Mouse (Mus musculus): Measurements from ENCODE around the gene Cog6. TPM values are rescaled to one million over a fixed set of nuclear protein-coding genes. Genes with fewer than 3 reads are reported as not detected.

Cog6 gene
- polyA plus RNA-seq, 1 experiment from 2014 or later: 54.9 TPM

- ATAC-seq (ENCODE audit: insufficient read depth, low FRiP score, low TSS enrichment): no peak
- no peaks in the 10 kb centered on the region for H3K36me3 ChIP-seq (ENCODE audit: control insufficient read depth, insufficient read depth, low read length)
- WGBS: 95% methylated on average over 5 of the region's 5 CpGs
- no peak overlapping the region for H3K27ac ChIP-seq (ENCODE audit: low read depth, low read length)
- no peak overlapping the region for H3K4me3 ChIP-seq (ENCODE audit: low read depth, low read length)
- DNase-seq (ENCODE audit: low spot score): no peak
- H3K4me1 ChIP-seq (ENCODE audit: control insufficient read depth, insufficient read depth, low read length): no peaks in the 10 kb centered on the region
- H3K9me3 ChIP-seq (ENCODE audit: control insufficient read depth, low read length): no peaks in the 10 kb centered on the region
- no peak overlapping the region for H3K9ac ChIP-seq (ENCODE audit: low read length)
- no peaks in the 10 kb centered on the region for H3K27me3 ChIP-seq (ENCODE audit: control insufficient read depth, insufficient read depth, low read length)
- no peak overlapping the region for H3K4me2 ChIP-seq (ENCODE audit: low read depth)
Observed at GRCm38 (mm10) chr3:52948824-52949223, 68.2 kb downstream of the Cog6 start.

GRCm38 (mm10) chr3:52947444-52947843, 69.6 kb downstream of the Cog6 start:
- WGBS: 83% methylated on average over 5 of the region's 5 CpGs
- Histone ChIP-seq H3K4me2 (ENCODE audit: low read depth) (no peak overlapping the region), H3K4me3 (ENCODE audit: low read depth, low read length) (no peak overlapping the region), H3K9me3 (ENCODE audit: control insufficient read depth, low read length) (no peaks in the 10 kb centered on the region), H3K27ac (ENCODE audit: low read depth, low read length) (no peak overlapping the region), H3K27me3 (ENCODE audit: control insufficient read depth, insufficient read depth, low read length) (no peaks in the 10 kb centered on the region), H3K36me3 (ENCODE audit: control insufficient read depth, insufficient read depth, low read length) (no peaks in the 10 kb centered on the region), H3K9ac (ENCODE audit: low read length) (no peak overlapping the region), H3K4me1 (ENCODE audit: control insufficient read depth, insufficient read depth, low read length) (no peaks in the 10 kb centered on the region)
- ATAC-seq (ENCODE audit: insufficient read depth, low FRiP score, low TSS enrichment) (no peak), DNase-seq (ENCODE audit: low spot score) (no peak)

DNA sequence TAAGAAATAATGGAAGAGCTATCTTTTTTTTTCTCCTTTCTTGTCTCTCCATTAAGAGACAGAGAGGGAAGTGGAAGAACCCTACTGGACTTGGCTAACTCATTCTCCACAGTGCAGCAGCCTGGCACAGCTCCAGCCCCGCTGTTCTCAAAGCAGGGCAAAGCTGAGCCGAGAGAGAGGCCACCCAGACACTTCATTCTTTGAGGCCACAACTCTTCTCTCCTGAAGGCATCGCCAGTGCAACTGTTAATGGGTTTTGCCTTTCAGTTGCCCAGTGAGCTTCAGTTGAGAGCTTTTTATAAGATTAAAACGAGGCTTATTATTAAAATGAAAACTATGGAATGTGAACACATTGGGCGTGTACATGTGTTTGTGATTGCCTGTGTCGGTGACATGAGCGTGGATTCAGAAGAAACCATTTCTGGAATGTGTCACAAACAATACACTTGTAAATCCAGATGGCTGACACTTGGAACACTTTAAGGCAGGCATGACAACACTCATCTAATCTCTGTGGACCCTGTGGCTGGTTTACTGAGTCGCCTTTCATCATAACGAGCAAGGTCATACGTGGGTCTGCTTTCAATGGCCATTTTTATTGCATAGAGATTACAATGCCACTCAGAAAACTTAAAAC, 76.1 kb downstream of the Cog6 start:
- DNase-seq (ENCODE audit: low spot score) (no peak), ATAC-seq (ENCODE audit: insufficient read depth, low FRiP score, low TSS enrichment) (no peak)
- Histone ChIP-seq H3K36me3 (ENCODE audit: control insufficient read depth, insufficient read depth, low read length) (no peaks in the 10 kb centered on the region), H3K9ac (ENCODE audit: low read length) (no peak overlapping the region), H3K27me3 (ENCODE audit: control insufficient read depth, insufficient read depth, low read length) (no peaks in the 10 kb centered on the region), H3K27ac (ENCODE audit: low read depth, low read length) (no peak overlapping the region), H3K4me2 (ENCODE audit: low read depth) (no peak overlapping the region), H3K4me1 (ENCODE audit: control insufficient read depth, insufficient read depth, low read length) (no peaks in the 10 kb centered on the region), H3K9me3 (ENCODE audit: control insufficient read depth, low read length) (no peaks in the 10 kb centered on the region), H3K4me3 (ENCODE audit: low read depth, low read length) (no peak overlapping the region)
- 64% methylated on average over 10 of the region's 10 CpGs for WGBS

DNA sequence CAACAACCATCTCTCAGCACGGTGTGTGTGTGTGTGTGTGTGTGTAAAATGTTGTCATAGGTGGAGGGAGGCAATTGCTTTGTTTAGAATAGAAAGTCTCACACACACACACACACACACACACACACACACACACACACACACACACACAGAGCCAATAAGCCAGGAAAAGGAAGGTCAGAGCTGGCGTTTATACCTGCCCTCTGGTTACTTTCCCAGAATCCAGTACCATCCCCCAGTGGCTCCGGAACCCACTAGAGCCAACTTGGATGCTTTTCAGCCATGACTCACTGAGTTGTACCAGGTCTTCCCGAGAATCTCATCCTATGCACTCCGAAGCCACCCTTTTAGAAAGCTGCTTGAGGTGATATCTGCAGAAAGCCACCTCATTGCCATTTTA, 78.6 kb downstream of the Cog6 start:
- no peaks in the 10 kb centered on the region for H3K27me3 ChIP-seq (ENCODE audit: control insufficient read depth, insufficient read depth, low read length)
- no peaks in the 10 kb centered on the region for H3K36me3 ChIP-seq (ENCODE audit: control insufficient read depth, insufficient read depth, low read length)
- DNase-seq (ENCODE audit: low spot score) (no peak), ATAC-seq (ENCODE audit: insufficient read depth, low FRiP score, low TSS enrichment) (no peak)
- no peak overlapping the region for H3K27ac ChIP-seq (ENCODE audit: low read depth, low read length)
- H3K4me2 ChIP-seq (ENCODE audit: low read depth): no peak overlapping the region
- H3K4me3 ChIP-seq (ENCODE audit: low read depth, low read length): no peak overlapping the region
- 86% methylated on average over 5 of the region's 5 CpGs for whole genome bisulfite sequencing
- no peak overlapping the region for H3K9ac ChIP-seq (ENCODE audit: low read length)
- no peaks in the 10 kb centered on the region for H3K9me3 ChIP-seq (ENCODE audit: control insufficient read depth, low read length)
- no peaks in the 10 kb centered on the region for H3K4me1 ChIP-seq (ENCODE audit: control insufficient read depth, insufficient read depth, low read length)

GRCm38 (mm10) chr3:52937739-52938306, 79.2 kb downstream of the Cog6 start:
- Histone ChIP-seq H3K9me3 (ENCODE audit: control insufficient read depth, low read length) (no peaks in the 10 kb centered on the region), H3K27ac (ENCODE audit: low read depth, low read length) (no peak overlapping the region), H3K4me1 (ENCODE audit: control insufficient read depth, insufficient read depth, low read length) (no peaks in the 10 kb centered on the region), H3K4me2 (ENCODE audit: low read depth) (no peak overlapping the region), H3K27me3 (ENCODE audit: control insufficient read depth, insufficient read depth, low read length) (no peaks in the 10 kb centered on the region), H3K4me3 (ENCODE audit: low read depth, low read length) (no peak overlapping the region), H3K36me3 (ENCODE audit: control insufficient read depth, insufficient read depth, low read length) (no peaks in the 10 kb centered on the region), H3K9ac (ENCODE audit: low read length) (no peak overlapping the region)
- DNase-seq (ENCODE audit: low spot score): no peak
- 67% methylated on average over 6 of the region's 6 CpGs for WGBS
- no peak for ATAC-seq (ENCODE audit: insufficient read depth, low FRiP score, low TSS enrichment)

- no peak for ATAC-seq (ENCODE audit: insufficient read depth, low FRiP score, low TSS enrichment)
- no peaks in the 10 kb centered on the region for H3K9me3 ChIP-seq (ENCODE audit: control insufficient read depth, low read length)
- no peaks in the 10 kb centered on the region for H3K36me3 ChIP-seq (ENCODE audit: control insufficient read depth, insufficient read depth, low read length)
- H3K4me1 ChIP-seq (ENCODE audit: control insufficient read depth, insufficient read depth, low read length): no peaks in the 10 kb centered on the region
- H3K27me3 ChIP-seq (ENCODE audit: control insufficient read depth, insufficient read depth, low read length): no peaks in the 10 kb centered on the region
- WGBS: 80% methylated on average over 2 of the region's 2 CpGs
- H3K9ac ChIP-seq (ENCODE audit: low read length): no peak overlapping the region
- DNase-seq (ENCODE audit: low spot score): no peak
- no peak overlapping the region for H3K27ac ChIP-seq (ENCODE audit: low read depth, low read length)
- no peak overlapping the region for H3K4me2 ChIP-seq (ENCODE audit: low read depth)
- H3K4me3 ChIP-seq (ENCODE audit: low read depth, low read length): no peak overlapping the region
Observed at GRCm38 (mm10) chr3:52931956-52932355, 85.1 kb downstream of the Cog6 start.

Other genes with a start within 250 kb of the Cog6 start
- gene Lhfp, start 24.3 kb upstream of the Cog6 start, polyA plus RNA-seq (2014; fragmentation: Nextera tagmentation; extraction: Ambion mirVana): 50.1 and 51.4 TPM in 2 replicates